Mouse (Mus musculus) erythroblast, embryonic 14.5 days (primary cell): ENCODE measurements around the gene Trim67. TPM values are rescaled to one million over a fixed set of nuclear protein-coding genes. Genes with fewer than 3 reads are reported as not detected.
A peak's percentile ranks its signal among the peaks of the same experiment; 100 is the strongest.

ENCODE experiments used
- H3K27me3 ChIP-seq: 2 replicates; pipeline ENCODE4 v1.6.1; 2012; ENCODE audit warnings: inconsistent platforms; ENCODE audit not compliant: control insufficient read depth
- H3K36me3 ChIP-seq: 2 replicates; pipeline ENCODE4 v1.6.1; 2012; ENCODE audit warnings: mild to moderate bottlenecking, inconsistent platforms; ENCODE audit not compliant: control insufficient read depth
- H3K4me1 ChIP-seq: 2 replicates; pipeline ENCODE4 v1.6.1; 2012; ENCODE audit warnings: inconsistent platforms; ENCODE audit not compliant: control insufficient read depth
- H3K4me3 ChIP-seq: replicated peaks from 2 replicates; pipeline ENCODE3; 2012; ENCODE audit warnings: moderate library complexity, mild to moderate bottlenecking, inconsistent platforms
- H3K9me3 ChIP-seq: 2 replicates; pipeline ENCODE4 v1.6.1; 2012; ENCODE audit warnings: low read length, inconsistent platforms, mixed read lengths; ENCODE audit not compliant: control insufficient read depth
- GATA1 ChIP-seq: IDR thresholded peaks from 2 replicates; pipeline ENCODE4 v1.6.1; 2012; ENCODE audit warnings: low read length, inconsistent platforms, mixed read lengths
- TAL1 ChIP-seq: IDR thresholded peaks from 3 replicates; pipeline ENCODE4 v1.6.1; 2012; ENCODE audit warnings: low read length, inconsistent platforms, mixed read lengths
- polyA plus RNA-seq: library from polyadenylated mRNA; stranded (reverse); fragments of >175 nt; gene quantifications from 2 replicates; pipeline ENCODE4 v1.2.3, GENCODE M21; 2012

Trim67 gene
- polyA plus RNA-seq, 1 experiment = not detected

GRCm38 (mm10) chr8:124859466-124859865 lies 66.6 kb downstream of the Trim67 start:
- TF ChIP-seq TAL1 (no peak), GATA1 (no peak)
- no peaks in the 10 kb centered on the region for H3K9me3 ChIP-seq
- no peak overlapping the region for H3K4me3 ChIP-seq
- H3K27me3 ChIP-seq = no peaks in the 10 kb centered on the region
- peaks cover 60% of the 10 kb centered on the region for H3K36me3 ChIP-seq
- peaks cover 35% of the 10 kb centered on the region for H3K4me1 ChIP-seq

- Histone ChIP-seq H3K4me1 (peaks cover 42% of the 10 kb centered on the region), H3K9me3 (no peaks in the 10 kb centered on the region), H3K4me3 (no peak overlapping the region), H3K27me3 (no peaks in the 10 kb centered on the region), H3K36me3 (peaks cover 56% of the 10 kb centered on the region)
- TF ChIP-seq GATA1 = no peak
- TF ChIP-seq TAL1 = no peak
These were observed 67.3 kb downstream of the Trim67 start for GRCm38 (mm10) chr8:124860188-124860587.

GRCm38 (mm10) chr8:124862321-124863162 lies 69.7 kb downstream of the Trim67 start, which contains the start of the genes Gnpat and 2810004N23Rik:
Gene Gnpat (plus strand): TSS chr8:124863033.
Gene 2810004N23Rik (minus strand): TSS chr8:124863120.
- Histone ChIP-seq H3K9me3 (no peaks in the 10 kb centered on the region), H3K4me1 (peaks cover 64% of the 10 kb centered on the region), H3K4me3 (peak within 1 kb of the TSS; percentile 74), H3K27me3 (no peaks in the 10 kb centered on the region), H3K36me3 (peaks cover 49% of the 10 kb centered on the region)
- TF ChIP-seq TAL1 (no peak), GATA1 (no peak)

- TF ChIP-seq TAL1 (no peak), GATA1 (no peak)
- no peaks in the 10 kb centered on the region for H3K27me3 ChIP-seq
- no peaks in the 10 kb centered on the region for H3K9me3 ChIP-seq
- H3K4me1 ChIP-seq = peaks cover 64% of the 10 kb centered on the region
- peak overlapping the region; percentile 74 for H3K4me3 ChIP-seq
- peaks cover 46% of the 10 kb centered on the region for H3K36me3 ChIP-seq
These were observed 70.3 kb downstream of the Trim67 start for GRCm38 (mm10) chr8:124863163-124863677.

GRCm38 (mm10) chr8:124863729-124864128 lies 70.8 kb downstream of the Trim67 start:
- Histone ChIP-seq H3K9me3 (no peaks in the 10 kb centered on the region), H3K4me1 (peaks cover 64% of the 10 kb centered on the region), H3K27me3 (no peaks in the 10 kb centered on the region), H3K4me3 (peak overlapping the region; percentile 74), H3K36me3 (peaks cover 43% of the 10 kb centered on the region)
- TF ChIP-seq TAL1 (no peak), GATA1 (no peak)

- H3K4me3 ChIP-seq = no peak overlapping the region
- peaks cover 37% of the 10 kb centered on the region for H3K36me3 ChIP-seq
- H3K4me1 ChIP-seq = peaks cover 52% of the 10 kb centered on the region
- no peaks in the 10 kb centered on the region for H3K9me3 ChIP-seq
- H3K27me3 ChIP-seq = no peaks in the 10 kb centered on the region
- TF ChIP-seq TAL1 (no peak), GATA1 (no peak)
These were observed 73.8 kb downstream of the Trim67 start for GRCm38 (mm10) chr8:124866669-124867068.

GRCm38 (mm10) chr8:124867126-124867525 lies 74.2 kb downstream of the Trim67 start:
- Histone ChIP-seq H3K4me3 (no peak overlapping the region), H3K4me1 (peaks cover 49% of the 10 kb centered on the region), H3K27me3 (no peaks in the 10 kb centered on the region), H3K9me3 (no peaks in the 10 kb centered on the region), H3K36me3 (peaks cover 42% of the 10 kb centered on the region)
- TF ChIP-seq TAL1 (no peak), GATA1 (no peak)

- no peak for TF ChIP-seq TAL1
- no peak for TF ChIP-seq GATA1
- H3K36me3 ChIP-seq = peaks cover 67% of the 10 kb centered on the region
- H3K9me3 ChIP-seq = no peaks in the 10 kb centered on the region
- H3K4me3 ChIP-seq = no peak overlapping the region
- H3K4me1 ChIP-seq = peaks cover 32% of the 10 kb centered on the region
- H3K27me3 ChIP-seq = no peaks in the 10 kb centered on the region
These were observed 76.8 kb downstream of the Trim67 start for GRCm38 (mm10) chr8:124869708-124870107.

- Histone ChIP-seq H3K36me3 (peaks cover 74% of the 10 kb centered on the region), H3K9me3 (no peaks in the 10 kb centered on the region), H3K4me3 (no peak overlapping the region), H3K4me1 (peaks cover 16% of the 10 kb centered on the region), H3K27me3 (no peaks in the 10 kb centered on the region)
- TF ChIP-seq TAL1 (no peak), GATA1 (no peak)
These were observed 78.6 kb downstream of the Trim67 start for GRCm38 (mm10) chr8:124871474-124871873.
